Mouse (Mus musculus): ENCODE results near the gene Tbpl2. TPM values are rescaled to one million over a fixed set of nuclear protein-coding genes. Genes with fewer than 3 reads are reported as not detected.

Gene Tbpl2
- polyA plus RNA-seq (2015; fragmentation: Illumina TruSeq; extraction: RNeasy Lipid Tissue Mini Kit (QIAGEN cat#74804); ENCODE audit: low read depth, low replicate concordance): not detected

DNA sequence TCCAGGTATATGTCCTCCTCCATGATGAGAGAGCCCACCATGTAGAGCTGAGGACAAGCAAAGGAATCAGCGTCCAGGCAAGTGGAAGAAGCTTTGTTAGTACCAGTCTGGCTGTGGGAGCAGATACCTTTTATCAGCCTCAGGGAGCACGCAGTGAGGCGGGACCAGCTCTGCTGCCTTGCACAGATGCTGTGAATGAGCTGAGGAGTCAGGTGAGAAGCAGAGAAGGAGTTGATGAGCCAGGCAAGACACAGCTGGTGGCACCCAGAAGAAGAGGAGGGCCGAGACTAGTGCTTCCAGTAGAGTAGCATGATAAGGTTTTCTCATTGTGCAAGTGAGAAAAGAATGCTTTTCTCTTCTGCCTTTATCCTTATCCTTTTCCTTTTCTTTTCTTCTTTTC lies at the start of gene Tbpl2:
Tbpl2 (minus strand) TSS at position 101 of the 400 bp plus-strand sequence.

DNA sequence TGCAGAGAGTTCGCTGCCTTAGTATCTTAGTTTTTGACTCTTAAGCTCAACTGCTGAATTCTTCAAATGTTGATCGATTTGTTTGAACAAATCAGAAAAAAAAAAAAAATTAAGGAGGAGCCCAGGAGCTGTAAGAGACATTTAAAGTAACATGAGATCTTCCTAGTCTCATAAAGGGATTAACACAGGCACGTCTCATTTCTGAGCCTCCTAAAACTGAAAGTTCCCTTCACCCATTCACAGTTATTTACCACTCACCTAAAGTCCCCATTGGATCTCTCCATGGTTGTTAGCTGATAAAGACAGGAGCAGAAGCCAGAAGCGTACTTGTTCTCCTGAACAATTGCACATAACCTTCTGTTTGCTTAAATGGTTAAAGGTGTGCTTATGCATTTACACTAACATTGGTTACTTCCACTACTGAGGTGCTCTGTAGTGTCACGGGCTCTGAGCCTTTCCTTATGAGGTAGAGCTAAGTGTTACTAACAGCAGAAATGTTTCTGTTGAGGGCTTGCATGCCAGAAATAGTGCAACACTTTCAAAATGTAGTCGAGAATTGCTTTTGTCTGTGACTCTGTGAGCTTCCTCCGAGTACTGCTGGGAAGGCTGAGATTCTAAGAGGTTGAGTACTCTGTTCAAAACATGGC lies 46.9 kb downstream of the Tbpl2 start, which contains the start of gene Hnmt:
Hnmt (minus strand) TSS at position 51 of the 647 bp plus-strand sequence.

Other genes with a start within 250 kb of the Tbpl2 start
- 50.1 TPM for gene Hnmt, start 47.2 kb downstream of the Tbpl2 start, polyA plus RNA-seq (2015; fragmentation: Illumina TruSeq; extraction: RNeasy Lipid Tissue Mini Kit (QIAGEN cat#74804); ENCODE audit: low read depth, low replicate concordance)
- not detected for gene Il1f8, start 56.6 kb upstream of the Tbpl2 start, polyA plus RNA-seq (2015; fragmentation: Illumina TruSeq; extraction: RNeasy Lipid Tissue Mini Kit (QIAGEN cat#74804); ENCODE audit: low read depth, low replicate concordance)
- not detected for gene Il1f9, start 89.9 kb upstream of the Tbpl2 start, polyA plus RNA-seq (2015; fragmentation: Illumina TruSeq; extraction: RNeasy Lipid Tissue Mini Kit (QIAGEN cat#74804); ENCODE audit: low read depth, low replicate concordance)
- gene Il1f6, start 118.8 kb upstream of the Tbpl2 start, polyA plus RNA-seq (2015; fragmentation: Illumina TruSeq; extraction: RNeasy Lipid Tissue Mini Kit (QIAGEN cat#74804); ENCODE audit: low read depth, low replicate concordance): not detected
- 0.28 TPM for gene Il1f5, start 180.4 kb upstream of the Tbpl2 start, polyA plus RNA-seq (2015; fragmentation: Illumina TruSeq; extraction: RNeasy Lipid Tissue Mini Kit (QIAGEN cat#74804); ENCODE audit: low read depth, low replicate concordance)
- not detected for gene Il1f10, start 194.6 kb upstream of the Tbpl2 start, polyA plus RNA-seq (2015; fragmentation: Illumina TruSeq; extraction: RNeasy Lipid Tissue Mini Kit (QIAGEN cat#74804); ENCODE audit: low read depth, low replicate concordance)
- not detected for gene Il1rn, start 240.3 kb upstream of the Tbpl2 start, polyA plus RNA-seq (2015; fragmentation: Illumina TruSeq; extraction: RNeasy Lipid Tissue Mini Kit (QIAGEN cat#74804); ENCODE audit: low read depth, low replicate concordance)

Measured in brain, adult 10 weeks (tissue).